Mouse (Mus musculus): ENCODE results near the gene H2-D1. TPM values are rescaled to one million over a fixed set of nuclear protein-coding genes. Genes with fewer than 3 reads are reported as not detected.

The H2-D1 gene
- polyA plus RNA-seq (2012; rRNA removed) = 64.1 and 72.6 TPM in 2 replicates

GRCm38 (mm10) chr17:35262664-35263522 lies at the start of gene H2-D1:
TSS of gene H2-D1 (plus strand) at chr17:35262730.
- H3K27ac ChIP-seq (ENCODE audit: insufficient read depth, low read length) = no peak within 1 kb of the TSS
- peak within 1 kb of the TSS; percentile 11 for H3K4me3 ChIP-seq (ENCODE audit: insufficient read depth, low read length)
- H3K4me1 ChIP-seq (ENCODE audit: control insufficient read depth, insufficient read depth, low read length) = no peaks in the 10 kb centered on the region
- peak; percentile 84 for TF ChIP-seq POLR2A (IDR thresholded peaks at IDR 0.05; ENCODE audit: extremely low read depth, insufficient read depth, low read length)
- TF ChIP-seq CTCF (IDR thresholded peaks at IDR 0.05; ENCODE audit: extremely low read depth, insufficient read depth, low read length) = no peak

GRCm38 (mm10) chr17:35213071-35213470 lies 49.5 kb upstream of the H2-D1 start:
- Histone ChIP-seq H3K27ac (ENCODE audit: insufficient read depth, low read length) (no peak overlapping the region), H3K4me1 (ENCODE audit: control insufficient read depth, insufficient read depth, low read length) (no peaks in the 10 kb centered on the region), H3K4me3 (ENCODE audit: insufficient read depth, low read length) (no peak overlapping the region)
- no peak for TF ChIP-seq CTCF (IDR thresholded peaks at IDR 0.05; ENCODE audit: extremely low read depth, insufficient read depth, low read length)
- TF ChIP-seq POLR2A (IDR thresholded peaks at IDR 0.05; ENCODE audit: extremely low read depth, insufficient read depth, low read length) = no peak

DNA sequence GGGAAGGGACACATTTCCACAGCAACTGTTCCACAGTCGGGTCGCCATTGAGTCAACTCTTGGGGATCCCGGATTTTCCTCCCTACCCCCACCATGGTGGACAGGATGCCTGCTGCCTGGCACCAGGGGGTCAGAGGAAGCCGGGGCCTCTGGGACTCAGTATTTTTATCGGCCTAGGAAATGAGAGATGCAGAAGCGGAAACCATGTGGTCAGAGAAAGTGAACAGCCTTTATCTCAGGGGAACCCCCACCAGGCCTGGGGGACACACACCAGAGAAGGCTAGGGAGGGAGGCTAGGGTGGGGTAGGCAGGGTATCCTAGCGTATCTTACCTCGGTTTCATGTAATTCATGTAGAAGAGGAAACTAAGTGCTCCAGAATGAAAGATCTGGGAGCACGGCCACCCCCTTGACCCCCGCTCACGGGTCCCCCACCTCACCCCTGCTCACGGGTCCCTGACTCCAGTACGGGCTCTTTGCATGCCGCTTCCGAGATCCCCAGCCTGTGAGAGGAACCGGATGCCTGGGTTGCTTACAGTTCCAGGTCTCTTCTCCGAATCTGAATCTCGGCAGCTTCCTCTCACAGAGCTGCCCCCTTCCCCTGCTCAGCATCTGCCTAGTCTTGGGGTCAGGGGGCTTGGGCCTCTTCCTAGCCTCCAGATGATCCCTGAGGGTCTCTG lies 43.9 kb upstream of the H2-D1 start:
- no peak for TF ChIP-seq POLR2A (IDR thresholded peaks at IDR 0.05; ENCODE audit: extremely low read depth, insufficient read depth, low read length)
- no peak for TF ChIP-seq CTCF (IDR thresholded peaks at IDR 0.05; ENCODE audit: extremely low read depth, insufficient read depth, low read length)
- no peak overlapping the region for H3K4me3 ChIP-seq (ENCODE audit: insufficient read depth, low read length)
- no peak overlapping the region for H3K27ac ChIP-seq (ENCODE audit: insufficient read depth, low read length)
- H3K4me1 ChIP-seq (ENCODE audit: control insufficient read depth, insufficient read depth, low read length) = peaks cover 5% of the 10 kb centered on the region; the same call in 1 of the 2 replicates

DNA sequence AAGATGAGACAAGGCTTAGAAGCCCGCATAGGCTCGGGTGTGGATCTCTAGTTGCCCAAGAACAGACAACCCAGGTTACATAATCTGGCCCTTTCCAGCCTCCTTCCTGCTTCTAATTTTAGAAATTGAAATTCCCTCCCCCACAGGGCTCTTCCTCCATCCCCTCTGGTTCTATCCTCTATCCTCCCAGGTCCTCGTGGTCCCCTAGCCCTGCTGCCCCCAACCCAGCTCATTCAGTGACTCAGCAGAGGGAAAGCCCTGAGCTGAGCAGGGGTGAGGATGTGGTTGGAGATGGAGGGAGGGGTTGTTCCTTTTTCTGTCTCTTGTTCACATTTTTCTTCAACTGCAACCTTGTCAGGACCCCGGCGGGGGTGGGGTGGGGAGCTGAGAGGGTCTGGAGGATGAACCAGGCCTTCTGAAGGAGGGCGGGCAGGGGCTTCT lies 42.9 kb upstream of the H2-D1 start:
- no peak for TF ChIP-seq POLR2A (IDR thresholded peaks at IDR 0.05; ENCODE audit: extremely low read depth, insufficient read depth, low read length)
- TF ChIP-seq CTCF (IDR thresholded peaks at IDR 0.05; ENCODE audit: extremely low read depth, insufficient read depth, low read length) = no peak
- 0 out of 2 replicates have a peak overlapping the region, but pooled peaks have one; percentile 26 for H3K27ac ChIP-seq (ENCODE audit: insufficient read depth, low read length)
- no peak overlapping the region for H3K4me3 ChIP-seq (ENCODE audit: insufficient read depth, low read length)
- peaks cover 5% of the 10 kb centered on the region; the same call in 1 of the 2 replicates for H3K4me1 ChIP-seq (ENCODE audit: control insufficient read depth, insufficient read depth, low read length)

- H3K4me3 ChIP-seq (ENCODE audit: insufficient read depth, low read length) = no peak within 1 kb of the TSS
- peaks cover 5% of the 10 kb centered on the region; the same call in 1 of the 2 replicates for H3K4me1 ChIP-seq (ENCODE audit: control insufficient read depth, insufficient read depth, low read length)
- TF ChIP-seq CTCF (IDR thresholded peaks at IDR 0.05; ENCODE audit: extremely low read depth, insufficient read depth, low read length) (no peak), POLR2A (IDR thresholded peaks at IDR 0.05; ENCODE audit: extremely low read depth, insufficient read depth, low read length) (no peak)
- H3K27ac ChIP-seq (ENCODE audit: insufficient read depth, low read length) = 0 out of 2 replicates have a peak within 1 kb of the TSS, but pooled peaks have one; percentile 26
Observed at GRCm38 (mm10) chr17:35220156-35220952, 42.2 kb upstream of the H2-D1 start, which contains the start of gene Gm16181. TSS of gene Gm16181 (plus strand) at chr17:35220834.

GRCm38 (mm10) chr17:35222299-35222698 lies 40.2 kb upstream of the H2-D1 start:
- Histone ChIP-seq H3K27ac (ENCODE audit: insufficient read depth, low read length) (no peak overlapping the region), H3K4me3 (ENCODE audit: insufficient read depth, low read length) (no peak overlapping the region), H3K4me1 (ENCODE audit: control insufficient read depth, insufficient read depth, low read length) (peaks cover 5% of the 10 kb centered on the region; the same call in 1 of the 2 replicates)
- TF ChIP-seq CTCF (IDR thresholded peaks at IDR 0.05; ENCODE audit: extremely low read depth, insufficient read depth, low read length) = no peak
- no peak for TF ChIP-seq POLR2A (IDR thresholded peaks at IDR 0.05; ENCODE audit: extremely low read depth, insufficient read depth, low read length)

DNA sequence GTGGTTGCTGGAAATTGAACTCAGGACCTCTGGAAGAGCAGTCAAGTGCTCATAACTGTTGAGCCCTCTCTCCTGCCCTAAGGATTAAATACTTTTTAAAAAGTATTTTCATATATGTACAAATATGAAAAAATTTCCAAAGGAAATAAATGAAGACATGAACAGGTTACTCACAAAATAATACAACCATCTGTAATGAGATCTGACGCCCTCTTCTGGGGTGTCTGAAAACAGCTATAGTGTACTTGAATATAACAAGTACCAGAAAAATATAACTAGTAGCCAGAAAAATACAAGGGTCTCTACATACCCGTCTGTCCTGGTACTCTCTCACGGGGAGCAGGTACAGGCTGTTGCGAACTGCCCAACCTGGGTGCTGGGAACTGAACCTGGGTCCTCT lies 37.9 kb upstream of the H2-D1 start:
- no peak overlapping the region for H3K27ac ChIP-seq (ENCODE audit: insufficient read depth, low read length)
- TF ChIP-seq CTCF (IDR thresholded peaks at IDR 0.05; ENCODE audit: extremely low read depth, insufficient read depth, low read length) = no peak
- no peak for TF ChIP-seq POLR2A (IDR thresholded peaks at IDR 0.05; ENCODE audit: extremely low read depth, insufficient read depth, low read length)
- H3K4me1 ChIP-seq (ENCODE audit: control insufficient read depth, insufficient read depth, low read length) = peaks cover 2% of the 10 kb centered on the region; the same call in 1 of the 2 replicates
- no peak overlapping the region for H3K4me3 ChIP-seq (ENCODE audit: insufficient read depth, low read length)

DNA sequence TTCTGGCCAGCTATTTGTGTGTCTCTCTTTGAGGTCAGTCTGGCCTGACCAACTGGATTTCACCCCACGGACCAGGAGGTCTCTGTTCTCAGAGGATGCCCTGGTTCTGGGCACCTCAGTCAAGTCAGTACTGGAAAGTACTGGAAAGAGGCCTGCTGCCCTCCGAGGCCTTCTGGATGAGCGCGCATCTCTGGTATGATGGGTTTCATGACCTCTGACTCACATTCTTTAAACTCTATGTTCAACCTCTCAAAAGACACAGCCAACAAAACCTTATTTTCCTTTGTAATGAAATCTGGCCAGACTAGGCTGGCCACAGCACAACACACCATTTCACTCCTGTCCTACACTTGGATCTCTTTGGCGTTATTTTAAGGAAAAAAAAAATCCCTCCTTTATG lies 37.1 kb upstream of the H2-D1 start:
- TF ChIP-seq CTCF (IDR thresholded peaks at IDR 0.05; ENCODE audit: extremely low read depth, insufficient read depth, low read length) = no peak
- no peak for TF ChIP-seq POLR2A (IDR thresholded peaks at IDR 0.05; ENCODE audit: extremely low read depth, insufficient read depth, low read length)
- no peak overlapping the region for H3K4me3 ChIP-seq (ENCODE audit: insufficient read depth, low read length)
- no peaks in the 10 kb centered on the region for H3K4me1 ChIP-seq (ENCODE audit: control insufficient read depth, insufficient read depth, low read length)
- no peak overlapping the region for H3K27ac ChIP-seq (ENCODE audit: insufficient read depth, low read length)

DNA sequence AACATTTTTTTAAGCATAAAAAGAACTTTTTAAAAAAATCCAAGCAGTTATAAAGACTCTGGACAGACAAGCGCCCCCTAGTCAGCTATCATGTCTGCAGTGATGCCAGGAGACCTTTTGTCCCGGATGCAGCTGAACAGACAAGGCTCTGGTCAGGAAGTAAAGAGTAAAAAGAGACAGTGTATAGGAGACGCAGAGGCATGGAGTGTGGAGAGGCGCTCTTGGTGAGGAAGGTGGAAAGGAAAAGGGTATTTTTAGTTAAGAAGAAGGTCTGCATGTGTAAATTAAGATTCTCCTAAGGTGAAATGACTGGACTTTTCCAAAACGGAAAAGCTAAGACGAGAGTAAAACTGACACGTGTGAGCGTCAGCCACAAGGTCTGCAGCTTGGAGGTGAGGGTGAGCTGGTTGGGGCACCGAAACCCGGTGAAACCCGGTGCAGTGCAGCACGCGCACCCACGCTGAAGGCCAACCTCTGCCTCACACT lies 35.9 kb upstream of the H2-D1 start:
- no peak overlapping the region for H3K4me3 ChIP-seq (ENCODE audit: insufficient read depth, low read length)
- no peak for TF ChIP-seq CTCF (IDR thresholded peaks at IDR 0.05; ENCODE audit: extremely low read depth, insufficient read depth, low read length)
- TF ChIP-seq POLR2A (IDR thresholded peaks at IDR 0.05; ENCODE audit: extremely low read depth, insufficient read depth, low read length) = no peak
- H3K27ac ChIP-seq (ENCODE audit: insufficient read depth, low read length) = no peak overlapping the region
- H3K4me1 ChIP-seq (ENCODE audit: control insufficient read depth, insufficient read depth, low read length) = no peaks in the 10 kb centered on the region
